Mouse (Mus musculus): Measurements from ENCODE around the gene Camk1. TPM values are rescaled to one million over a fixed set of nuclear protein-coding genes. Genes with fewer than 3 reads are reported as not detected.

Camk1 gene
- polyA plus RNA-seq, 1 experiment = 19.2 TPM

- WGBS = 77% methylated on average over 4 of the region's 4 CpGs
- H3K4me1 ChIP-seq (ENCODE audit: control insufficient read depth, insufficient read depth, insufficient read length, low read length) = no peaks in the 10 kb centered on the region
Measured at GRCm38 (mm10) chr6:113361476-113361875, 17.7 kb upstream of the Camk1 start.

GRCm38 (mm10) chr6:113353696-113354095 is 9.9 kb upstream of the Camk1 start:
- WGBS = 40% methylated on average over 3 of the region's 3 CpGs
- Histone ChIP-seq H3K4me3 (ENCODE audit: low read depth, low read length) (no peak overlapping the region), H3K36me3 (ENCODE audit: control insufficient read depth, insufficient read depth, low read length) (no peaks in the 10 kb centered on the region), H3K4me1 (ENCODE audit: control insufficient read depth, insufficient read depth, insufficient read length, low read length) (no peaks in the 10 kb centered on the region), H3K27ac (ENCODE audit: insufficient read depth, low read depth, low read length) (no peak overlapping the region), H3K27me3 (ENCODE audit: control insufficient read depth, insufficient read depth, low read length) (no peaks in the 10 kb centered on the region)
- TF ChIP-seq POLR2A (IDR thresholded peaks at IDR 0.05; ENCODE audit: low read depth, low read length) = no peak
- TF ChIP-seq CTCF (IDR thresholded peaks at IDR 0.05; ENCODE audit: extremely low read depth, insufficient read length, insufficient replicate concordance, low read depth, low read length) = no peak

More at GRCm38 (mm10) chr6:113361476-113361875, 17.7 kb upstream of the Camk1 start:
- no peaks in the 10 kb centered on the region for H3K36me3 ChIP-seq (ENCODE audit: control insufficient read depth, insufficient read depth, low read length)
- no peaks in the 10 kb centered on the region for H3K27me3 ChIP-seq (ENCODE audit: control insufficient read depth, insufficient read depth, low read length)
- no peak overlapping the region for H3K27ac ChIP-seq (ENCODE audit: insufficient read depth, low read depth, low read length)
- TF ChIP-seq POLR2A (IDR thresholded peaks at IDR 0.05; ENCODE audit: low read depth, low read length) = no peak
- TF ChIP-seq CTCF (IDR thresholded peaks at IDR 0.05; ENCODE audit: extremely low read depth, insufficient read length, insufficient replicate concordance, low read depth, low read length) = no peak
- no peak overlapping the region for H3K4me3 ChIP-seq (ENCODE audit: low read depth, low read length)

- Histone ChIP-seq H3K27me3 (ENCODE audit: control insufficient read depth, insufficient read depth, low read length) (no peaks in the 10 kb centered on the region), H3K4me3 (ENCODE audit: low read depth, low read length) (no peak overlapping the region), H3K27ac (ENCODE audit: insufficient read depth, low read depth, low read length) (no peak overlapping the region), H3K4me1 (ENCODE audit: control insufficient read depth, insufficient read depth, insufficient read length, low read length) (no peaks in the 10 kb centered on the region), H3K36me3 (ENCODE audit: control insufficient read depth, insufficient read depth, low read length) (no peaks in the 10 kb centered on the region)
- WGBS = 80% methylated on average over 3 of the region's 3 CpGs
- TF ChIP-seq CTCF (IDR thresholded peaks at IDR 0.05; ENCODE audit: extremely low read depth, insufficient read length, insufficient replicate concordance, low read depth, low read length) = no peak
- TF ChIP-seq POLR2A (IDR thresholded peaks at IDR 0.05; ENCODE audit: low read depth, low read length) = no peak
Measured at GRCm38 (mm10) chr6:113352820-113353219, 9.0 kb upstream of the Camk1 start.

GRCm38 (mm10) chr6:113351653-113352052 is 7.9 kb upstream of the Camk1 start:
- 23% methylated on average over 10 of the region's 10 CpGs for WGBS
- H3K27me3 ChIP-seq (ENCODE audit: control insufficient read depth, insufficient read depth, low read length) = no peaks in the 10 kb centered on the region
- no peaks in the 10 kb centered on the region for H3K4me1 ChIP-seq (ENCODE audit: control insufficient read depth, insufficient read depth, insufficient read length, low read length)
- no peak for TF ChIP-seq CTCF (IDR thresholded peaks at IDR 0.05; ENCODE audit: extremely low read depth, insufficient read length, insufficient replicate concordance, low read depth, low read length)
- no peak for TF ChIP-seq POLR2A (IDR thresholded peaks at IDR 0.05; ENCODE audit: low read depth, low read length)
- H3K4me3 ChIP-seq (ENCODE audit: low read depth, low read length) = no peak overlapping the region
- H3K36me3 ChIP-seq (ENCODE audit: control insufficient read depth, insufficient read depth, low read length) = no peaks in the 10 kb centered on the region
- peak overlapping the region; percentile 2; the same call in 1 of the 2 replicates for H3K27ac ChIP-seq (ENCODE audit: insufficient read depth, low read depth, low read length)

- TF ChIP-seq POLR2A (IDR thresholded peaks at IDR 0.05; ENCODE audit: low read depth, low read length) = no peak
- Histone ChIP-seq H3K36me3 (ENCODE audit: control insufficient read depth, insufficient read depth, low read length) (no peaks in the 10 kb centered on the region), H3K27ac (ENCODE audit: insufficient read depth, low read depth, low read length) (peak overlapping the region; percentile 2; the same call in 1 of the 2 replicates), H3K4me1 (ENCODE audit: control insufficient read depth, insufficient read depth, insufficient read length, low read length) (no peaks in the 10 kb centered on the region), H3K4me3 (ENCODE audit: low read depth, low read length) (no peak overlapping the region), H3K27me3 (ENCODE audit: control insufficient read depth, insufficient read depth, low read length) (no peaks in the 10 kb centered on the region)
- WGBS = 82% methylated on average over 1 of the region's 1 CpGs
Measured at GRCm38 (mm10) chr6:113351161-113351560, 7.4 kb upstream of the Camk1 start.

- no peak overlapping the region for H3K27ac ChIP-seq (ENCODE audit: insufficient read depth, low read depth, low read length)
- no peaks in the 10 kb centered on the region for H3K36me3 ChIP-seq (ENCODE audit: control insufficient read depth, insufficient read depth, low read length)
- H3K4me3 ChIP-seq (ENCODE audit: low read depth, low read length) = no peak overlapping the region
- H3K27me3 ChIP-seq (ENCODE audit: control insufficient read depth, insufficient read depth, low read length) = no peaks in the 10 kb centered on the region
- TF ChIP-seq CTCF (IDR thresholded peaks at IDR 0.05; ENCODE audit: extremely low read depth, insufficient read length, insufficient replicate concordance, low read depth, low read length) (no peak), POLR2A (IDR thresholded peaks at IDR 0.05; ENCODE audit: low read depth, low read length) (no peak)
- H3K4me1 ChIP-seq (ENCODE audit: control insufficient read depth, insufficient read depth, insufficient read length, low read length) = no peaks in the 10 kb centered on the region
Measured at GRCm38 (mm10) chr6:113350538-113350937, 6.8 kb upstream of the Camk1 start.

GRCm38 (mm10) chr6:113346897-113347296 is 3.1 kb upstream of the Camk1 start:
- Histone ChIP-seq H3K4me3 (ENCODE audit: low read depth, low read length) (no peak overlapping the region), H3K27ac (ENCODE audit: insufficient read depth, low read depth, low read length) (no peak overlapping the region), H3K27me3 (ENCODE audit: control insufficient read depth, insufficient read depth, low read length) (no peaks in the 10 kb centered on the region), H3K4me1 (ENCODE audit: control insufficient read depth, insufficient read depth, insufficient read length, low read length) (peaks cover 5% of the 10 kb centered on the region), H3K36me3 (ENCODE audit: control insufficient read depth, insufficient read depth, low read length) (no peaks in the 10 kb centered on the region)
- TF ChIP-seq POLR2A (IDR thresholded peaks at IDR 0.05; ENCODE audit: low read depth, low read length) (no peak), CTCF (IDR thresholded peaks at IDR 0.05; ENCODE audit: extremely low read depth, insufficient read length, insufficient replicate concordance, low read depth, low read length) (no peak)
- 78% methylated on average over 4 of the region's 4 CpGs for WGBS

- Histone ChIP-seq H3K4me3 (ENCODE audit: low read depth, low read length) (no peak overlapping the region), H3K4me1 (ENCODE audit: control insufficient read depth, insufficient read depth, insufficient read length, low read length) (peaks cover 5% of the 10 kb centered on the region), H3K27me3 (ENCODE audit: control insufficient read depth, insufficient read depth, low read length) (no peaks in the 10 kb centered on the region), H3K27ac (ENCODE audit: insufficient read depth, low read depth, low read length) (peak overlapping the region; percentile 64), H3K36me3 (ENCODE audit: control insufficient read depth, insufficient read depth, low read length) (no peaks in the 10 kb centered on the region)
- WGBS = 4% methylated on average over 2 of the region's 2 CpGs
- no peak for TF ChIP-seq CTCF (IDR thresholded peaks at IDR 0.05; ENCODE audit: extremely low read depth, insufficient read length, insufficient replicate concordance, low read depth, low read length)
- no peak for TF ChIP-seq POLR2A (IDR thresholded peaks at IDR 0.05; ENCODE audit: low read depth, low read length)
Measured at GRCm38 (mm10) chr6:113344321-113344720, 537 bp upstream of the Camk1 start.

Data from small intestine, adult 2 months (tissue).